Mouse (Mus musculus): ENCODE measurements around the gene Tom1l2. TPM values are rescaled to one million over a fixed set of nuclear protein-coding genes. Genes with fewer than 3 reads are reported as not detected.

Gene Tom1l2
- polyA plus RNA-seq, 1 experiment: 1.0 TPM

DNA sequence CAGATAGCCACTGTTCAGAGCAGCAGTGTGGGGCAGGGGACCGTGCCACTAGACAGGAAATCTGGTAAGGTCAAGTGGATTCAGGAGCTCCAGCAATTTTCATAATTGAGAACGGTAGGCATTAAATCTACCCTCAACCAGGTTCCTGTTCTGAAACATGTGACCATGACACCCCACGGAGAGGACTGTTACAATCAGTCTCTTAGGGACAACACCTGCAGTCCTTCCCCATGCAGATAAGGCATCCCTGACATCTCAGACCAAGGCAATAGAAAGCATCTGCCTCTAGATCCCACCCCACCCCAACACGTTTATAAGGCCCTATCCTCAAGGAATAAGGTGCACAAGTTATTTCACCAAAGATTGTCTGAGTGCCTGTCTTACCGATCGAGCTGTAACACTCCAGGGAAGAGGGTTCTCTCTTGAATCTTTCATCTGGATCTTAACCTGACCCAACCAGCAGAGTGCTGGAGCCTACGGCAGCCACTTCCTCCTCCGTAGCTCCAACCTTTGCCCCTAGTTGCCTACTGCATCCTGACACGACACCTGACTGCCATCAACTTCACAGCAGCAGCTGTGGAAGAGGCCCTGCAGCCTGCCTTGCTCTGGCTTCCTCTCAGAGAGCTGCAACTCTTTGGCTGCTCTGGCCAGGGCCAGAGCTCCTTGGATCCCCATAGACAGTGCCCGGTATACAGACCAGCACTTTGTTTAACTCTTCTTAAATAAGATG, 50.2 kb downstream of the Tom1l2 start:
- Histone ChIP-seq H3K27me3 (ENCODE audit: control insufficient read depth) (no peaks in the 10 kb centered on the region), H3K4me3 (replicated peaks) (no peak overlapping the region), H3K4me1 (ENCODE audit: control insufficient read depth) (peaks cover 47% of the 10 kb centered on the region), H3K36me3 (ENCODE audit: control insufficient read depth) (peaks cover 9% of the 10 kb centered on the region), H3K9me3 (ENCODE audit: control insufficient read depth, low read length) (peaks cover 4% of the 10 kb centered on the region)
- TF ChIP-seq GATA1 (IDR thresholded peaks at IDR 0.05; ENCODE audit: low read length) (no peak), TAL1 (IDR thresholded peaks at IDR 0.05; ENCODE audit: low read length) (no peak; the same call in 2 of the 3 replicates)

DNA sequence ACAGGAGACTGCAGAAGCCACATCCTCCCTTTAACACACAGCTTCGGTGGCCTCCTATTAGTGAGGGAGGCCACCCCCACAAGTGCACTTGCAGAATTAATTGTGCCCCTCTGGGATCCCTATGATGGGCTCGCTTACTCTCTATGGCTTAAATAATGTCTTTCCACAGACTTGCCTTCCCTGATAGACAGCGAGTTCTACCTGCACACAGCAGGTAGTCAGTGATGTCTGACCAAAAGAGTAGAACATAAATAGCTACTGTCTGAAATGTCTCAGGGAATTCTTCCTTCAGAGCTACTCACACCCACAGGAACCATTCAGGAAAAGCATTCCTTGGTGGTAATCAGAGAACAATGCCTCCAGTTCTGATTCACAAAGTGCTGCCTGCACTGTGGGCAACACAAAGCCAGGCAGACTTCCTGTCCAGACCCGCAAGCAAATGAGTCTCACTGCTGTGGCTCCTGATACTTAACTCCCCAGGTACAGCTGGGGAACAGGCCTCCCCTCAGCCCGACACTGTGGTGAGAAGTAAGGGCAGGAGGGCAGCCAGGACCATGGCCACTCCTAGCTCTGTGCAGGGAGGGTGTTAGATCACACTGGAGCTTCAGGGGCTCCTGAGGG, 51.0 kb downstream of the Tom1l2 start:
- H3K27me3 ChIP-seq (ENCODE audit: control insufficient read depth): no peaks in the 10 kb centered on the region
- no peak overlapping the region for H3K4me3 ChIP-seq (replicated peaks)
- peaks cover 6% of the 10 kb centered on the region for H3K36me3 ChIP-seq (ENCODE audit: control insufficient read depth)
- TF ChIP-seq GATA1 (IDR thresholded peaks at IDR 0.05; ENCODE audit: low read length): no peak
- no peak for TF ChIP-seq TAL1 (IDR thresholded peaks at IDR 0.05; ENCODE audit: low read length)
- peaks cover 51% of the 10 kb centered on the region for H3K4me1 ChIP-seq (ENCODE audit: control insufficient read depth)
- H3K9me3 ChIP-seq (ENCODE audit: control insufficient read depth, low read length): no peaks in the 10 kb centered on the region

- Histone ChIP-seq H3K36me3 (ENCODE audit: control insufficient read depth) (peaks cover 9% of the 10 kb centered on the region), H3K4me1 (ENCODE audit: control insufficient read depth) (peaks cover 57% of the 10 kb centered on the region), H3K27me3 (ENCODE audit: control insufficient read depth) (no peaks in the 10 kb centered on the region), H3K9me3 (ENCODE audit: control insufficient read depth, low read length) (no peaks in the 10 kb centered on the region), H3K4me3 (replicated peaks) (no peak overlapping the region)
- TF ChIP-seq GATA1 (IDR thresholded peaks at IDR 0.05; ENCODE audit: low read length) (no peak), TAL1 (IDR thresholded peaks at IDR 0.05; ENCODE audit: low read length) (no peak)
Observed at GRCm38 (mm10) chr11:60300318-60300717, 52.4 kb downstream of the Tom1l2 start.

GRCm38 (mm10) chr11:60297772-60298171, 54.9 kb downstream of the Tom1l2 start:
- no peaks in the 10 kb centered on the region for H3K9me3 ChIP-seq (ENCODE audit: control insufficient read depth, low read length)
- TF ChIP-seq GATA1 (IDR thresholded peaks at IDR 0.05; ENCODE audit: low read length) (no peak), TAL1 (IDR thresholded peaks at IDR 0.05; ENCODE audit: low read length) (no peak)

DNA sequence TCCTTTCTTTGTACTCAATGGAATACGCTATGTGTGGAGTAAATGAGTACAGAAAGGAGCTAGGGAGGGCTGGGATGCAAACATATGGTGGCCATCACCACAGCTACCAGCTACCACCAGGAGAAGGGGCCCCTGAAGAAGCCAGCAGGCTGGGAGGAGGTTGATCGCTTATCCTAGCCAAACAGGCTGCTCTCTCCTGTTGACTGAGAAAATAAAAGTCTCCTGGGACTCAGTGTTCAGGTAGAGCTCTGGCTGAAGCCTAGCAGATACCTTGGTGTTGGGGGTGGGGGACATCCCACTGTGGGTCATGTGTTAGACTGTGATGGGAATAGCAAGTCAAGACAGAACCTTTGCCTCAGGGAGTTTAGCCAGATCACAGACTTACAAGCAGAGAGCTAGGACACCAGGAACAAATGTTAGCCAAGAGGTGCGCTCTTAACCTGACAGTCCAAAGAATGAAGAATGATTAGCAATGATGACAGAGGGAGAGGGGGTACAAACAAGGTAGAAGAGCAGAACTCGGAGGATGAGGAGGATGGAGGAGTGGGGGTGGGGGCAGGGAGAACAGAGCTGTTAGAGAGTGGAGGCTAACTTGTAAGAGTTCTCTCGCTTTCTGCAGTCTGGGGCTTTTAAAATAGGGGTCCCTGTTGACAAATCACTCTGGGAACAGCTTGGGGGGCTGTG, 57.9 kb downstream of the Tom1l2 start:
- Histone ChIP-seq H3K4me1 (ENCODE audit: control insufficient read depth) (peaks cover 64% of the 10 kb centered on the region), H3K4me3 (replicated peaks) (peak overlapping the region; percentile 58)

More at GRCm38 (mm10) chr11:60297772-60298171, 54.9 kb downstream of the Tom1l2 start:
- no peaks in the 10 kb centered on the region for H3K27me3 ChIP-seq (ENCODE audit: control insufficient read depth)
- peaks cover 73% of the 10 kb centered on the region for H3K4me1 ChIP-seq (ENCODE audit: control insufficient read depth)
- H3K36me3 ChIP-seq (ENCODE audit: control insufficient read depth): peaks cover 5% of the 10 kb centered on the region
- no peak overlapping the region for H3K4me3 ChIP-seq (replicated peaks)

DNA sequence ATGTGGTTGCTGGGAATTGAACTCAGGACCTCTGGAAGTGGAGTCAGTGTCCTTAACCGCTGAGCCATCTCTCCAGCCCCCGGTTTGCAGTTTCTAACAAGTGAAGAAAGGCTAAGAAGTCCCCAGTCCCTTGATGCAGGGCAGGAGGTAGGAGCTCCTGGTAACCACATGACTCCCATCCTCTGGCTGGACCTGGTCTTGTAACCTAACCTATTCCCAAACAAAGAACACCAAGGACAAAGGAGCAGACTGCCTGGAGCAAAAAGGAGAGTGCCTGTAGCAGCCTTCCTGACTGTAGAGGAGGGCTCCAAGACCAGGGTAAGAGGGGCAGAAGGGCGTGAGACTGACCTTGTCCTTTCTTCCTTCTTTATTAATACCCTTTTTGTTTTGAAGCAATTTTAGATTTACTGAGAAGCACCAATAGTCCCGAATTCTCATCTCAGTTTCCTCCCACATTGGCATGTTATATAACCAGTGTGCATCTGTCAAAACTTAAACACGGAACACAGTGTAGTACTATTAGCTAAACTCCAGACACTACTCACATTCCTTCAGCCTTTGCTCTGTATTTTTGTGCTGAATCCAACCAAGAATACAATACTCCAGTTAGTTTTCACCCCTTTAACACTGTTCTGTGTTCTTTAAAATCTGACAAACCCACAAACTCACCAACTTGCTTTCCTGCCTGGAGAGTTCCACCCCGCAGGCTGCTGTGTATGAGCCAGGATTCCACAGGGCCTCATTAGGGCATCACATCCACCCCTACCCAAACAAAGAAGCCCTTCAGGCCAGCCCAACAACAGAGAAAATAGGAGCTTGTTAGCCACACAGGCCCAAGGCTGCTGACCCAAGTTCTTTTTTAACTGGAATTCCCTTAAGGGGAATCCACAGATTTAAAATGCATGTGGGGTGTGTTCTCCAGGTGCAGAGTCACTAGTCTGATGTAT, 58.7 kb downstream of the Tom1l2 start:
- Histone ChIP-seq H3K9me3 (ENCODE audit: control insufficient read depth, low read length) (no peaks in the 10 kb centered on the region), H3K4me1 (ENCODE audit: control insufficient read depth) (peaks cover 64% of the 10 kb centered on the region), H3K36me3 (ENCODE audit: control insufficient read depth) (peaks cover 12% of the 10 kb centered on the region), H3K4me3 (replicated peaks) (peak overlapping the region; percentile 58), H3K27me3 (ENCODE audit: control insufficient read depth) (no peaks in the 10 kb centered on the region)
- TF ChIP-seq GATA1 (IDR thresholded peaks at IDR 0.05; ENCODE audit: low read length) (no peak), TAL1 (IDR thresholded peaks at IDR 0.05; ENCODE audit: low read length) (no peak)

More for the DNA sequence above, 57.9 kb downstream of the Tom1l2 start:
- Histone ChIP-seq H3K36me3 (ENCODE audit: control insufficient read depth) (peaks cover 12% of the 10 kb centered on the region), H3K27me3 (ENCODE audit: control insufficient read depth) (no peaks in the 10 kb centered on the region), H3K9me3 (ENCODE audit: control insufficient read depth, low read length) (no peaks in the 10 kb centered on the region)
- peak; percentile 76 for TF ChIP-seq TAL1 (IDR thresholded peaks at IDR 0.05; ENCODE audit: low read length)
- 0 out of 2 replicates have a peak, but pooled peaks have one; percentile 23 for TF ChIP-seq GATA1 (IDR thresholded peaks at IDR 0.05; ENCODE audit: low read length)

GRCm38 (mm10) chr11:60292718-60293117, 60.0 kb downstream of the Tom1l2 start:
- H3K4me3 ChIP-seq (replicated peaks): no peak overlapping the region
- no peaks in the 10 kb centered on the region for H3K9me3 ChIP-seq (ENCODE audit: control insufficient read depth, low read length)
- H3K4me1 ChIP-seq (ENCODE audit: control insufficient read depth): peaks cover 58% of the 10 kb centered on the region
- no peak for TF ChIP-seq GATA1 (IDR thresholded peaks at IDR 0.05; ENCODE audit: low read length)
- no peak for TF ChIP-seq TAL1 (IDR thresholded peaks at IDR 0.05; ENCODE audit: low read length)
- H3K36me3 ChIP-seq (ENCODE audit: control insufficient read depth): peaks cover 12% of the 10 kb centered on the region
- H3K27me3 ChIP-seq (ENCODE audit: control insufficient read depth): no peaks in the 10 kb centered on the region

- H3K36me3 ChIP-seq (ENCODE audit: control insufficient read depth): peaks cover 13% of the 10 kb centered on the region
Observed at GRCm38 (mm10) chr11:60288980-60289379, 63.7 kb downstream of the Tom1l2 start.

More at GRCm38 (mm10) chr11:60288980-60289379, 63.7 kb downstream of the Tom1l2 start:
- no peak overlapping the region for H3K4me3 ChIP-seq (replicated peaks)
- H3K4me1 ChIP-seq (ENCODE audit: control insufficient read depth): peaks cover 30% of the 10 kb centered on the region
- no peaks in the 10 kb centered on the region for H3K27me3 ChIP-seq (ENCODE audit: control insufficient read depth)
- TF ChIP-seq TAL1 (IDR thresholded peaks at IDR 0.05; ENCODE audit: low read length): no peak
- TF ChIP-seq GATA1 (IDR thresholded peaks at IDR 0.05; ENCODE audit: low read length): no peak
- H3K9me3 ChIP-seq (ENCODE audit: control insufficient read depth, low read length): no peaks in the 10 kb centered on the region
